8 mouse cellular contexts compared by ENCODE assay signal in genomic region chr11:95075197-95076040, GRCm38 (mm10). TPM values are rescaled to one million over a fixed set of nuclear protein-coding genes. Genes with fewer than 3 reads are reported as not detected.
DNase-seq lines count a peak whose midpoint lies in the region; ATAC-seq and TF ChIP-seq lines count a peak whose summit lies in the region.

No protein-coding gene starts in this region.

- H3K4me2 ChIP-seq in embryonic facial prominence, embryonic 13.5 days: peak overlapping the region; percentile 98
- H3K4me2 ChIP-seq in midbrain, embryonic 16.5 days (ENCODE audit: low read length): peak overlapping the region; percentile 72

- WGBS in embryonic facial prominence, embryonic 13.5 days: 5% methylated on average over 19 of the region's 19 CpGs
- 8% methylated on average over 19 of the region's 19 CpGs for WGBS in midbrain, embryonic 16.5 days

- peaks cover 68% of the 10 kb centered on the region for H3K27me3 ChIP-seq in embryonic facial prominence, embryonic 13.5 days
- peaks cover 4% of the 10 kb centered on the region; the same call in 1 of the 2 replicates for H3K27me3 ChIP-seq in midbrain, embryonic 16.5 days (ENCODE audit: control insufficient read depth, insufficient read depth, low read depth, low read length)

- DNase-seq in layer of hippocampus, adult 2 months (ENCODE audit: low spot score in 2 of 2): no peak
- DNase-seq in layer of hippocampus, adult 8-10 months (ENCODE audit: low spot score in 2 of 2): no peak
- DNase-seq in kidney, postnatal 4 days: peak; percentile 57 to 72
- no peak for DNase-seq in urinary bladder, postnatal 14 days (ENCODE audit: low spot score)
- no peak for DNase-seq in urinary bladder, postnatal 4 days (ENCODE audit: low spot score in 2 of 2)
- no peak for DNase-seq in spleen, postnatal 36 days (ENCODE audit: low spot score in 2 of 2)

- 0 out of 2 replicates have a peak, but pooled peaks have one; percentile 16 for TF ChIP-seq CTCF in layer of hippocampus, adult 2 months (conservative IDR thresholded peaks at IDR 0.05)

- H3K4me3 ChIP-seq in layer of hippocampus, adult 2 months: peak overlapping the region; percentile 68
- H3K4me3 ChIP-seq in embryonic facial prominence, embryonic 13.5 days: peak overlapping the region; percentile 64
- H3K4me3 ChIP-seq in midbrain, embryonic 16.5 days (ENCODE audit: low read depth, low read length): peak overlapping the region; percentile 75

- ATAC-seq in embryonic facial prominence, embryonic 13.5 days (ENCODE audit: insufficient number of reproducible peaks, insufficient read depth, low FRiP score, low TSS enrichment, low read depth): no peak
- ATAC-seq in midbrain, embryonic 16.5 days: peak; percentile 9

- H3K36me3 ChIP-seq in embryonic facial prominence, embryonic 13.5 days: no peaks in the 10 kb centered on the region
- H3K36me3 ChIP-seq in midbrain, embryonic 16.5 days (ENCODE audit: control insufficient read depth, insufficient read depth, low read length): no peaks in the 10 kb centered on the region

- peak overlapping the region; percentile 78 for H3K9ac ChIP-seq in embryonic facial prominence, embryonic 13.5 days
- peak overlapping the region; percentile 81 for H3K9ac ChIP-seq in midbrain, embryonic 16.5 days (ENCODE audit: low read depth, low read length)

- H3K9me3 ChIP-seq in embryonic facial prominence, embryonic 13.5 days: no peaks in the 10 kb centered on the region
- no peaks in the 10 kb centered on the region for H3K9me3 ChIP-seq in midbrain, embryonic 16.5 days (replicated peaks; ENCODE audit: control insufficient read depth, low read length, poor library complexity, severe bottlenecking)

- H3K27ac ChIP-seq in layer of hippocampus, adult 2 months: no peak overlapping the region
- peak overlapping the region; percentile 56; the same call in 1 of the 2 replicates for H3K27ac ChIP-seq in embryonic facial prominence, embryonic 13.5 days
- H3K27ac ChIP-seq in midbrain, embryonic 16.5 days (ENCODE audit: low read length): peak overlapping the region; percentile 85

- peaks cover 71% of the 10 kb centered on the region for H3K4me1 ChIP-seq in embryonic facial prominence, embryonic 13.5 days
- H3K4me1 ChIP-seq in midbrain, embryonic 16.5 days (ENCODE audit: control insufficient read depth, insufficient read depth, low read length): peaks cover 11% of the 10 kb centered on the region

RNA-seq across cellular contexts. Expression of gene Itga3, which starts 1.2 kb away (rescaled TPM):
- 10 to 100 TPM; 10.3 to 16.1 TPM for total RNA-seq in layer of hippocampus, adult 2 months (2021)
- total RNA-seq in layer of hippocampus, adult 8-10 months (2022): 10 to 100 TPM; 15.0 to 19.9 (median 17.0) TPM
- polyA plus RNA-seq in embryonic facial prominence, embryonic 13.5 days (2015; fragmentation: Nextera tagmentation; extraction: Ambion mirVana): 7.0 and 9.2 TPM in 2 replicates
- 13.7 and 16.6 TPM in 2 replicates for polyA plus RNA-seq in midbrain, embryonic 16.5 days (2015; fragmentation: Nextera tagmentation; extraction: Ambion mirVana)

RNA-seq across cellular contexts. Expression of gene Pdk2, which starts 34.3 kb away (rescaled TPM):
- total RNA-seq in layer of hippocampus, adult 2 months (2021): 100 to 1,000 TPM; 133 TPM
- 100 to 1,000 TPM; 116 to 134 (median 123) TPM for total RNA-seq in layer of hippocampus, adult 8-10 months (2022)
- polyA plus RNA-seq in embryonic facial prominence, embryonic 13.5 days (2015; fragmentation: Nextera tagmentation; extraction: Ambion mirVana): 33.2 and 33.7 TPM in 2 replicates
- 24.1 and 27.5 TPM in 2 replicates for polyA plus RNA-seq in midbrain, embryonic 16.5 days (2015; fragmentation: Nextera tagmentation; extraction: Ambion mirVana)

RNA-seq across cellular contexts. Expression of gene Dlx3, which starts 44.5 kb away (rescaled TPM):
- not detected for total RNA-seq in layer of hippocampus, adult 2 months (2021)
- under 1 TPM in 1 of 4 experiments, not detected in 3; 0.12 TPM for total RNA-seq in layer of hippocampus, adult 8-10 months (2022)
- 21.5 and 30.8 TPM in 2 replicates for polyA plus RNA-seq in embryonic facial prominence, embryonic 13.5 days (2015; fragmentation: Nextera tagmentation; extraction: Ambion mirVana)
- 0.22 and 0.38 TPM in 2 replicates for polyA plus RNA-seq in midbrain, embryonic 16.5 days (2015; fragmentation: Nextera tagmentation; extraction: Ambion mirVana)

Comparison
In these comparisons a context has a peak if more than half of its experiments do, and no peak if none do; other contexts are left out.
1. DNase-seq: peak in kidney, postnatal 4 days (2 of 2); none in layer of hippocampus, adult 2 months (0 of 2), layer of hippocampus, adult 8-10 months (0 of 2), urinary bladder, postnatal 14 days (single experiment), urinary bladder, postnatal 4 days (0 of 2) and spleen, postnatal 36 days (0 of 2).
2. Peak in every context shown above with its lines, with median percentiles within 50 percentile points of each other: H3K4me3 ChIP-seq.